Mouse (Mus musculus) heart, adult 8-10 months (tissue): ENCODE results near the gene Gorasp2. TPM values are rescaled to one million over a fixed set of nuclear protein-coding genes. Genes with fewer than 3 reads are reported as not detected.

ENCODE experiments used
- DNase-seq: peaks from one replicate; pipeline ENCODE4 v3.0.0; 2022; ENCODE audit warnings: low spot score
- total RNA-seq, 4 experiments: library from RNA; stranded (reverse); gene quantifications; 2 replicates each; pipeline ENCODE4 v1.2.4; 2022

Gorasp2 gene
- total RNA-seq, 4 experiments from 2014 or later: 61.3 to 66.8 (median 65.0) TPM

DNA sequence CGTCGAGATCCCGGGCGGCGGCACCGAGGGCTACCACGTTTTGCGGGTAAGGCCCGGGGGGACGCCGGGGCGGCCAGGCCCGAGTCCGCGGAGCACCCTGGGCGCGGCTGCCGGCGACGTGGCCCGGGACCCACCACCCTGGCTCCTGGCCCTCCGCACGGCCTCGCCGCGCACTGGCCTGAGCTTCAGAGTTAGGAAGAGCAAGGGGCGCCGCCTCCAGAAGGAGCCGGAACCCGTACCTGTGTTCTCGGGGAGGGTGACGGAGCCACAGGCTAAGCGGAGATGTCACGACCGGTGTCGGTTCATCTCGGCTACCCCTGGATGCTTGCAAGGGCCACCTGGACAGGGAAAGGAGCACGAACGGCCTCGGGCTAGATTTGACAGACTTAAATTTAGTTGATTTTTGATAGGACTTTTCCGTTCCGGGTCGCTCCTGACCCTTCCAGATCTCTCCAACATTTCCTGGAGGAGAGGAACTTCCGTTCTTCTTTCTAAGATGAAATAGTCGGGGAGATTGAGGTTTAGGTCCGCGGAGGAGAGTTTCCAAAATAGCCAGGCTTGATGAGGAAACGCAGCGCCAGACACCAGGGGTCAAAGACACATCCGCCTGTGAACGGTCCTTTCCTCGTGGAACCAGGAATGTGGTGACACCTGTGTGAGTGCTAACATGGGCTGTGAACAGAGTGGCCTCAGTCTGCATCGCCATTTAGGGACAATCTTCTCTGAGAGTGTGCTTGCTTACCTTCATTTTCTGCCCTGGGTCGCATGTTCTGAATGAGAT, 529 bp downstream of the Gorasp2 start, which contains the start of gene Gm26558:
Gene Gm26558, minus strand, starts transcription at position 394 of the 781 bp plus-strand sequence.
- DNase-seq: no peak

DNA sequence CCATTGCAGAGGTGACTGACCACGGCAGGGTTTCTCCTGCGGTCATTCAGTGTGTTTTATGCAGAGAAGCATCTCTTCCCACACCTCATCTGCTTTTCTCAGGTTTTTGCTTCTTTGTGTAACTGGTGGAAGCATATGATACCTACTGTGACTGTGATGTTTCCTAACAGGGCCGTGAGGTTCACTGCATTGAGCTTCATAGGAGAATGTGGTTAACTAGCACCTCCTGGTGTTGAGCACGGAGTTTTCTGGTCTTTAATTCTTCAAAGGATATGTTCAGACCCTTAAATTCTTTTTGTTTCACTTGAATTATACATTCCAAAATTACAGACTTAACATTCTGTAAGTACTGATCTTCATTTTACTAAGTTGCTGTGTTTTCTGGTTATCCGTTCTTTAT, 2.4 kb downstream of the Gorasp2 start:
- no peak for DNase-seq

DNA sequence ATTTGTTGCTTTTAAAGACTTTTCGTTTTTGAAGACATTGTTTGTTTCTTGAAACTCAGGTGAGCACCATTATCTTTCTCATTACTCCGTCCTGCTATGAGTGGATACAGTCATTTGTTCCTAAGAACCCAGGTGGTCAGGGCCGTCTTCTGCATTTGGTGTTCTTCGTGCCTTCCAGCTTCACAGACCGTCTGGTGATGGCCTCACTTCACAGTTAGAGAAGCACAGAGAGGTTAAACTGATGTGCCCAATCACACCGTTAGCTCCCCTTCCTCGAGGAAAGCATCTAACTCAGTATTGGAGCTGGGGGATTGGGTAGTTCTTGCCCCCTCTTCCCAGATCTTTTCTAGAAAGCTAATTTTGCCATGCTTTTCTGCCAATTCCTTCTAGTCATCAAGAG, 5.6 kb downstream of the Gorasp2 start:
- DNase-seq: no peak

DNA sequence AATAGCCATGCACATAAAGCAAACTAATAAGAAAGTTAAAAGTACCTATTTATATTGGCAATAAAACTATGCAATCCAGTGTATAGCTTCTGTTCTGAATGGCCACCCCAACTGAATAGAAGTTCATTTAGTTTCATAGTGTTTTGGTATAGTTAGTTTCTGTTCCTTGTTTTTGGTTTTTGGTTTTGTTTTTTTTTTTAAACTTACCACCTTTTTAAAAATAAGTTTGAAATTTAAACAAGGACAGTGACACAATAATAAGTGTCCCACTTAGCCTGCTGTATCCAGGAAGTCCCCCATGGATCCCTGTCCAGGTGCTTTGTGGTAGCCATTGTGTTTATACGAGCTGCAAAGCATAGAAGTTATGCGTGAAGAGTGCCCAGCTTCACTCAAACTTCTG, 7.9 kb downstream of the Gorasp2 start:
- DNase-seq: no peak

DNA sequence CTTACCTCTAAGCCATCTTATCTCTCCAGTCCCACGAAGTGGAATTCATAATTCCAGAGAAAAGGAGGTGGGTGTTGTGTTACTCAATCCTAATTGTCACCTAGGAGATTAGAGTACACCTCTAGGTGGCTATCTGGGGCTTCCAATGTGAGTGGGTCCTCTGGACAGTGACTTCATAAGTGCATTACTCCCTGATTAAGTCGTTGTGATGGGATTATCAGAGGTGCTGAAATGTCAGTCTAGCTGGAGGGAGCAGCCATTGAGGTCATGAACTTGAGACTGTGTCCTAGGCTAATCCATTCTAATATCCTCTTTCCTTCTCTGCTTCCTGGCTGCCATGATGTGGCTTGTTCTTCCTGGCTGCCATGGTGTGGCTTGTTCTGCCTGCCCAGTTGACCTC, 8.5 kb downstream of the Gorasp2 start:
- no peak for DNase-seq

DNA sequence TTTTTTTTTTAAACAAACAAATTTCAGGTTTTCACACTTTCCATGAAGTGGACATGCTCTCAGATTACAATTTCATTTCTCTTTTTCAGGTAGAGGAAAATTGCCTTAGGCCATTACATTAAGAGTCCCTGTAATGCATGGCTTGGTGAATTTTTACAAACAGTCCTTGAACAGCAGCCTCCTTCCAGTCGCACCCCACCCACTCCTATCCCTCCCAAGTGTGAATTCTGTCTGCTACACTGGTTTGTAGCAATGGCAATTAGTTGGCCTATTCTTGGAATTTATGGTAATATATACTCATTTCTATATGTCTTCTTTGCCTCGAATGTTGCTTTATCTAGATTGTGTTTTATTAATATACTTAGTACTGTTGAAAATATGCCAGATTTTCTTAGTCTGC, 11.1 kb downstream of the Gorasp2 start:
- no peak for DNase-seq

DNA sequence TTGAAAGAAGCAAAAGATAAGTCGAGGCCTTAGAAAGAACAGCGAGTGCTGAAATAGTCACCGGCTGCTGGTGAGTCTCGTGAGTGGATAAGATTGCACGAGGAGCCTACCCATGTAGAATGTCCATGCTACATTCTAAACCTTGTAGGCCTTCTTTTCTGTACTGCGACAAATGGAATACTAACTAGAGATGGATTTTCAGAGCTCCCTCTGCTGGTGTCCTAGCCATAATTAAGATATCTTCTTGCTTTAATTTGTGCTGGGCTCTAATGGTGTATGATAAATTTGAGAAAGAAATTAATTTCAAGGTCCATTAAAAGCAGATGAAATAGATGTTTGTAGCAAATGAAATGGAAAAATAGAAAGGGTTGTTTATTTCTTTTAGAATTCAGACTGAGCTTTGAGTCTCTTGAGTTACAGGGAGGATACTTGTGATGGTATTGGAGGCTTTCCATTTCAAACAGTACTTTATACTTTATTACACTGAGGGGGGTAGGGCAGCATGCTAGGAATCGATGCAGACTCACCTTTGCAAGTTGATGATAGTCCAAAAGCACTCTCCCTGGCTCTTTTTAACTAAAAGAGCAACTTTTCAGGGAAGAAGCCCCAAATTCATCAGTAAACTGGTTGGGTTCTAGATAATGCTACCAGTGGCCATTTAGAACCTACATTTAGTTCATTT, 12.2 kb downstream of the Gorasp2 start:
- DNase-seq: no peak

DNA sequence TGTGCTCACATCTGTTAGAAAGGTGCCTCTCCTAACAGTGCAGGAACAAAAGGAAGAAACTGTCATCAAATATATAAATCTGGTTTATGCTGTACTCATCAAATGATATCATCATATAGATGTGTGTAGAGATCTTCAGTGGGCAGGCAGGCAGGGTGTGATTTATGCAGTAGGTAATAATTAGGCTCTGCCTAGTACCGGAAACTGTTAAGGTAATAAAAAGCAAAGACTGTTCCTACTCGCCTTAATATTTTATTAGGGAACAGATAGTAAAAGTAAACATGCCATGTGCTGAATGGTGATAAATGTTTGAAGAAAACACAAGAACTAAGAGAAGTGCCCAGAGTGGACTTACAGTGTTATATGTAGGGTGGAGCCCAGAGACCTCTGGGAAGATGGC, 20.9 kb downstream of the Gorasp2 start:
- DNase-seq: no peak

DNA sequence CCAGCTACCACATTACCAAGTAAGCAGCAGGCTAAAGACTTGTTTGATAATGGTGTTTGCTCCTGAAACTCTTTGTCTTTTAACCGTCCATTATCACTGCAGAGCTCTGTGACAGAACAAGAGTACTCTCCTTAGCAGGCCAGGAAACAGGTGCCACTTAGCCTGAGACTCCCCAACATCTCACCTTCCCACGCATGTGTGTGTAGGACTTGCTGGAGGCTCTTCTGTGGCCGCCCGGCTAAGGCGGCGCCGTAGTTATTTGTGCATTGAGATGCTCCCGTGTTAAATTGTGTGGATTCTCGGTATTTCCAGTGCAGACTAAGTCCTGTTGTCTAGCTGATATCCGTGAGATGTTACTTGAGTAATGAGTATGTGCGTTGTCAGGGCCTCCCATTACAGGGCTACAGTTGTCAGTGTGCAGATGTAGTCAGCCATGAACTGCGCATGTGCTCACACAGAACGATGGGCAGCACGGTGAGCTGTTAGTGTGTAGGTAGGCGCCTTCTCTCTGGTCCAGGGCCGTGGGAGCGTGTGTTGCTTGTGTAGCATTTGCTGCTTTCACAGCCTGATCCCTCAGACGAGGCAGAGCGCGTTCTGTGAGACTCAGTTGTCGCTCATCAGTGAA, 27.2 kb downstream of the Gorasp2 start:
- DNase-seq: no peak

DNA sequence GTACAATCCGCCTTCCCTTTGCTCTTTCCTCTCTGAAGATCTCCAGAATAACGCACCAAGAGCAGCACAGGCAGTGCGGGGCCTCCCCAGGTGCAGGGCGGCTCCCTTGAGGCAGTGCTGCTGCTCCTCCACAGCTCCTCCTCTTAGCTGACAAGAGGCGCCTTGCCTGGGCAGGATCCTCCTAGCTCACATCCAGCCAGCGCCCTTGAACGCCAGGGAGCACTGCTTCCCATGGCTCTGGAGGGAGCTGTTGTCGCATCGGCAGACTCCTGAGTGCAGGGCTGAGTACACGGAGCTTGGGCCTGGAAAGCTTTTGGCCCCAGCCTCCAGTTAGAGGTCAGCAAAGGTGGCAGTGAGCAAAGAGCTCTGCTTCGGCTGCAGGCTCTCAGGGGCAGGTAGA, 28.8 kb downstream of the Gorasp2 start:
- no peak for DNase-seq

DNA sequence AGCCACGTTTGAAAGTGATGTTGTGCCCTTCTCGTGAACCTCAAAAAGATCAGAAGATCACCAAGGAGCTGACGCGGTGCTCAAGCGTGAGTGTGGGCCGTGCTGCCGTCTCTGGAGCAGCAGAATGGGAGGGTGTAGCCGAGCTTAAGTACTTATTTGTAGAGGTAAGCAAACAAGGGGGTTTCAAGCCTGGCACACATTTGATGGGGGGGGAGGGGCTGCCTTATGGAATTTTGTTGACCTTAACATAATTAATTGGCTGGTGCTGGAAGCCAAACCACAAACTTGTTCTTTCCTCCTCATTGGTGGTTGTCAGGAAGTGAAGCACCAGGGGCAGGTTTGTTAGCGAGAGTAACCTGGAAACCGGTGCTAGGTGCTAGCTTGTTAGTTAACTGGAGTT, 34.3 kb downstream of the Gorasp2 start:
- DNase-seq: no peak

DNA sequence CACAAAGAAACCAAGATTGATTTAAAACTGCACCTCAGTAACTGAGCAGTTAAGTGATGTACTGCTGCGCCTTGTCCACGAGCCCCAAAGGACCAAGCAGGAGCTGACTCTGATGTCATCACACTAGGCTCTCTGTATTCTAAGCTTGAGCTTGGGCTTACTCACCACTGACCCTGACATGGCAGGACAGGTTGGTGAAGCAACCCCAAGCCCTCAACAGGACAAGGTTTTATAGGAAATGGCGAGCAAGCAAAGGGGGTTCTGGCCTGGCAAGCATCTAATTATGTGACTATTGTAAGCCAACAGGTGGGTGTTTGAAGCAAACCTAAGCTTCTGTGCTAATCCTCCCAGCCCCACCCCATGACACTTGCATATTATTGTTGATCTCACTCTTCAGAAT, 39.5 kb downstream of the Gorasp2 start:
- no peak for DNase-seq

DNA sequence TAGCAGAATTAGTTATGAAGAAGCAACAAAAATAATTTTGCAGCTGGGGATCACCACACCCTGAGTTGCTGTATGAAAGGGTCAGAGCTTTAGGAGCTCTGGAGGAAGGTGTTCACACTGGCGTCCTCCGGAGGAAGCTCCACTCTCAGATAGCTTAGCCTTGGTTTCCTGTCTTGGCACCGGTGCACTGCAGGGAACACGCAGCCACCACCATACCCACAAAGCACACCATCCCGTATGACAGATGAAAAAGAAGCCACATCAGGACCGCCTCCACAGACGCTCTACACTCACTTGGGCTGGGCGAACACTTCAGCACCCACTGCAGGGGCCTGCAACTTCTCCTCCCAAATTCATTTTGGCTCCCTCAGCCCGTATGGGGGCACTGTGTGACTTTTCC, 40.2 kb downstream of the Gorasp2 start:
- DNase-seq: no peak

DNA sequence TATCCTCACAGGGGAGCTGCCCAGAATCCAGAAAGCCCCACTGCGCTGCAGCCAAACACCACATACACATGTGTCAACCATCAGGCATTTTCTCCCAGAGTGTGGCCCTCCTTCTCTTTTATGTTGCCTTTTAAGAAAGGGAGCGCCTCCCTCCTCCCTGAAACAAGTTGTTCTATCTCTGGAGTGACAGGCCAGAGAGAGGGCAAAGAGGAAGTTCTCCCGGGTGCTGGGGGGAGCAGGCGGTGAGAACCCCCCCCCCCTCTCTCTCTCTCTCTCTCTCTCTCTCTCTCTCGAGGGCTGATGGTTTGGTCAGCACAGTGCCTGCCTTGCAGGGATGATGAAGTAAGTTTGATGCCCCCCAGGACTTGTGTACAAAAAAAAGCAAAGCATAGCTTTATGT, 41.0 kb downstream of the Gorasp2 start:
- DNase-seq: no peak

DNA sequence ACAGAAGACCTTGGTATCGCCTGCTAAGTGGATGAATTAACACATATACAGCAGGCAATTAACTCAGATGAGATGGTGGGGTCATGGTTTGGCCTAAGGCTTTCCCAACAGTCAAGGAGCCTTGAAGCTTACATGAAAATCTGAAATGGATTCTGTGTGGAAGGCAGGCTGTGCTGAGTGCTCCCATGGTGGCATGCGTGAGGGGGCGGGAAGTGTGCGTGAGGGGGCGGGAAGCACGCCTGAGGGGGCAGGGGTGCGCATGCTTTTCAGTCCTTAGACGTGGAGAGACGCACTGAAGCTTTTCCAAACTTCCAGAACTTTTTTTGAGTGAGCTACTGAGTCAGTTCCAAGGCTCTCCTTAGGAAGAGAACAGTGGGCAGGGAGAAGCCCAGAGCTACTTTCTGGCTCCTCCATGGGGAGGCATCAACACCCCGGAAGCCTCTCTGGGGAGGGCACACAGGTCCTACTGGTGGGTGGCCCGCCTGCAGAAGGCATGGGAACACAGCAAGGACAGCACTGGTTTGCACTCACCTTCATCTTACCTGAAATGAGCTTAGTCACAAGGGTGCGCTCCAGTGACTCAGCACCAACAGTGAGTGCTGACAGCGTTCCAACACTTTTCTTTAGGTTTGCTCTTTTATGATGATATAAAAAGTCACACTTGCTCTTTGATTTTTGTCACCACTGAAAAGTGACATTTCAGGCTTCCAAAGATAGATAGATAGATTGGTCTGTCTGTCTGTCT, 47.8 kb downstream of the Gorasp2 start:
- DNase-seq: no peak

DNA sequence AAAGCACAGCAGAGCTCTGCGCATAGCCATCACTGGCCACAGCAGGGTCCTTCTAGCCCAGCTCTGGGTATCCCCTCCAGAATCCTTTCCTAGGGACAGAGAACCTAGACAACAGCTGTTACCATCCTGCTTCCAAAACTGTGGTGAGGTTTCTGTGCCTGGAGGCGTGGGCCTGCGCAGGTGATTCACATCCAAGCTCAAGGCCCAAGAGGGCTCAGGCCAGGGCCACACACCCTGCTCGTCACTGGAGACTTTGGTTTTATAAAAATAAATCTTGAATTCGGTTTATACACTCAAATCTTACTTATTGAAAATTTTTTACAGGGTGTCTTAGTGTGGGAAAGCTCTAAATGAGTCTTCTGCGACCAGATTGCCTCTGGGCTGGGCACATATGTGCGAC, 48.9 kb downstream of the Gorasp2 start:
- no peak for DNase-seq

DNA sequence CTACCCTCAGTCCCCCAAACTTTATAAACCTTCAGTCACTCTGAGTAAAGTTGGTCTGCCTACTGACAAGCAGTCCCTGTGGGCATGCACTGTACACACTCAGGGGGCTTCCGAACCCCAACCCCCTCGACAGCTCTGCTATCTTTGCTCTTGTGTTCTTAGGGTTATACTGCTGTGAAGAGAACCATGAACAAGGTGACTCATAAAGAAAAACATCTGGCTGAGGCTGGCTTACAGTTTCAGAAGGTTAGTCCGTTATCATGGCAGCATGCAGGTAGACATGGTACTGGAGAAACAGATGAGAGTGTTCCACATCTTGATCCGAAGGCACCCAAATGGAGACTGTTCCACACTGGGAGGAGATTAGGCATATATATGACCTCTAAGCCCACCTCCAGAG, 49.5 kb downstream of the Gorasp2 start:
- no peak for DNase-seq

DNA sequence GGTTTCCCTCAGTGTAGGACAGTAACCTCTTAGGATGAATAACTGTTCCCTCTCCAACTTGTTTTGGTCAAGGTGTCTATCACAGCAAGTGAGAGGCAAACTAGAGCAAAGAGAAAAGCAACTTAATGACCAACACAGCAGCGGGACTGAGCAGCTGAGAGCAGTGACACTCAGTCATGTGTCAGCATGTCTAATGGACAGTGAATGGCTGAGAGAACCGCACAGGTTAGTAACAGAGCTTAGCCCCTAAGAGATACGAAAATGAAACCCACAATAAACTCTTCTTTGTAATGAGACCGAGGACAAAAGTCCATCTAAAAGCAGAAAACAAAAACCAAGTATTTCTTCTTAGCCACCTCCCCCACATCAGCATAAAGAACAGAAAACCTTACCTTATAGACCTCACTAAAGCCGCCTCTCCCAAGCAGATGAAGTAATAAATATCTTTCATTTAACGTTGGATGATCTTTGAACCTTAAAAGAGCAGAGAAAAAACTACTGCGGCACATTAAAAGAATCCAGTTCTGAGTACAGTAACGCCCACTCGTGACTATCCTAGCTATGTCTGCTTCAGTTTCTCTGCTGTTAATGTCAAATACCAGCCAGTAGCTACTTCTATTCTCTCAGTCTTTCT, 62.4 kb downstream of the Gorasp2 start:
- DNase-seq: no peak

DNA sequence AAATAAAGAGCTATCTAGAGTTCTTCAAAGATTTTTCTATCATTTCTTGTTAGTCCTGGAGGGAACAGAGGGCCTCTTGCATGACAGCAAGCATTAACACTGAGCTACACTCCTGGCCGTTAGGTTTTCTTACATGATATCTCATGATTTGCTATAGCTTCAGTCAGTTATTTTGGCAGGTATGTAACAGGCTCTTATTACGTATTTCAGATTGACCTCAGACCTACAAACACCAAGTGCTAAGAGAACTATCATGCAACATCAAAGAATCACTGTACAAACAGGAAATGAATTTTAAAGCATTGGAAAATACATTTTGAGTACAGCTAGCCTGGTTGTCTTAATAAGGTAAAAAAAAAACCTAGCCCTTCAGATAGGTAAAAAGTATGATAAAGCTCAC, 65.7 kb downstream of the Gorasp2 start:
- DNase-seq: no peak

DNA sequence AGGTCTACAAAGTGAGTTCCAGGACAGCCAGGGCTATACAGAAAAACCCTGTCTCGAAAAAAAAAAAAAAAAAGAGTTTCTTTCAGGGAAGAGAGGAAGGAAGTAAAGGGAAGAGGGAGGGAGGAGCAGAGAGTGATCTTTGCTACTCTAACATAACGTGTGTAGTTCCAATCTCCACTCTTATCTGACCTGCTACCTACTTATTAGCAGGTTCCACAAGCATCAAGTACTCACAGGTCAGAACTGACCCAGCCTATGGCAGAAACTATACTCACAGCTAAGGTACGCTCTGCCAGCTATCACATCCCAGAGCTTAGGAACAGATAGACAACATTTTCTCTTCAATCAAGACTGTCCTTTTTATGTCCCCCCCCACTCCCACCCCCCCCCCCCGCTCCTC, 74.2 kb downstream of the Gorasp2 start:
- DNase-seq: no peak

DNA sequence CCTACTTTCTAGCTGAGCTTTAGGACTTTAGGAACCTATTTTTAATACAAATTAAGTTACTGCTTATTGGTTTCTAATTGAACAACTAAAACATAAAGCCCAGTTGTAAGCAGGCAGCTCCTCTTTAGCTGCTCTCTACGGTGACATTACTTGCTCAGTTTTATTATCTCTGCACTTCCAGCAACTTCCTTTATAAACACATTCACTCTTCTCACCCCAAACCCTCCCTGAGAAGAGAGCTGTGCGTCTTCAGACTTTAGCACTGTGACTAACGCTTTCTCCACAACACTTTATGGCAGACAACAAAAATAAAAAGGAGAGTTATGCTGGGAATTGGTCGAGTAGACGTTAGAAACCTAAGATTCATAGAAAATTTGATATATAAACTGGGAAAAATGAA, 74.6 kb downstream of the Gorasp2 start:
- no peak for DNase-seq

DNA sequence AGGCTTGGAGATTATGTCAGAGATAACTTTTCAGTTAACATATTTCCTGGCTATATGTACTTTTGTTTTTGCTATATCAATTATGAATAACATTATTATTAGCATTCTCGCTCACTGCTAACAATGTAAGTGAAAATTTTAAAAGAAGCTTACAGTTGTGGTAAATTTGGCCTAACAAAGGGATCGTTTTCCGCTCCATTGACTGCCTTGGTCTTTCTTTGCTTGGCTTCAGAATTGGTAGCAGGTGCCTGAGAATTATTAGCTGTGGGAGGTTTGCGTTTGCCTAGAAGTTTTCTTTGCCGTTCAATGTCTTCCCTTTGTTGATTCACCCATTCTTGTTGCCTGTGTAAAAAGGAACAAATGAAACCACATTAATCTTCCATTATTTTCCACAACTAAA, 80.5 kb downstream of the Gorasp2 start:
- DNase-seq: no peak
